Mouse (Mus musculus) lung, embryonic 16.5 days (tissue): ENCODE data around the gene Rpl13a. TPM values are rescaled to one million over a fixed set of nuclear protein-coding genes. Genes with fewer than 3 reads are reported as not detected.
A peak's percentile ranks its signal among the peaks of the same experiment; 100 is the strongest.

Experiments used
- ATAC-seq: fragments of 200-750 bp; cut with Nextera tagmentation; 2 replicates; pipeline ENCODE4 v1.8.0; 2017; ENCODE audit warnings: low read depth, mild to moderate bottlenecking, moderate library complexity
- H3K27ac ChIP-seq: fragments of 300-500 bp; sonication (generic); 2 replicates; pipeline ENCODE4 v1.5.1; 2014; ENCODE audit warnings: mild to moderate bottlenecking, control low read depth, low read length
- H3K27me3 ChIP-seq: fragments of 300-500 bp; sonication (generic); 2 replicates; pipeline ENCODE4 v1.6.1; 2014; ENCODE audit warnings: low read depth, low read length, mixed read lengths; ENCODE audit not compliant: control insufficient read depth, insufficient read depth
- H3K36me3 ChIP-seq: fragments of 300-500 bp; sonication (generic); 2 replicates; pipeline ENCODE4 v1.6.1; 2014; ENCODE audit warnings: low read length; ENCODE audit not compliant: control insufficient read depth, insufficient read depth
- H3K4me1 ChIP-seq: fragments of 300-500 bp; sonication (generic); replicated peaks from 2 replicates; pipeline ENCODE4 v1.6.1; 2014; ENCODE audit warnings: low read length, mixed read lengths; ENCODE audit not compliant: control insufficient read depth, insufficient read depth
- H3K4me2 ChIP-seq: fragments of 300-500 bp; sonication (generic); 2 replicates; pipeline ENCODE4 v1.6.1; 2014; ENCODE audit warnings: low read depth, low read length, control low read depth
- H3K4me3 ChIP-seq: fragments of 300-500 bp; sonication (generic); 2 replicates; pipeline ENCODE4 v1.5.1; 2014; ENCODE audit warnings: mild to moderate bottlenecking, low read length, control low read depth
- H3K9ac ChIP-seq: fragments of 300-500 bp; sonication (generic); 2 replicates; pipeline ENCODE4 v1.6.1; 2014; ENCODE audit warnings: low read length, control low read depth
- H3K9me3 ChIP-seq: fragments of 300-500 bp; sonication (generic); 2 replicates; pipeline ENCODE4 v1.6.1; 2016; ENCODE audit warnings: low read length; ENCODE audit not compliant: control insufficient read depth
- WGBS: fragments of 180-500 bp; shearing (Covaris S2); extraction: QIAGEN DNeasy Blood & Tissue Kit; methylation state at CpG from one replicate; pipeline ENCODE4 v1.1.7; 2014; 5-methylcytosine and 5-hydroxymethylcytosine counted together
- polyA plus RNA-seq: library from polyadenylated mRNA; unstranded; fragments of >200 nt; fragmentation: Nextera tagmentation; extraction: Ambion mirVana; gene quantifications from 2 replicates; pipeline ENCODE4 v1.2.1, GENCODE M21; 2015

Rpl13a gene
- polyA plus RNA-seq, 1 experiment from 2014 or later = 1,289 TPM

- WGBS = 44% methylated on average over 12 of the region's 12 CpGs
- Histone ChIP-seq H3K36me3 (peaks cover 10% of the 10 kb centered on the region), H3K4me1 (peaks cover 20% of the 10 kb centered on the region), H3K27ac (peak overlapping the region; percentile 58), H3K27me3 (no peaks in the 10 kb centered on the region), H3K9ac (peak overlapping the region; percentile 43; the same call in 1 of the 2 replicates), H3K9me3 (no peaks in the 10 kb centered on the region), H3K4me3 (no peak overlapping the region), H3K4me2 (0 out of 2 replicates have a peak overlapping the region, but pooled peaks have one; percentile 17)
- no peak for ATAC-seq
Measured at GRCm38 (mm10) chr7:45092828-45093515, 35.6 kb downstream of the Rpl13a start.

- ATAC-seq = peak; percentile 98
- WGBS = under 1% methylated on average over 16 of the region's 16 CpGs
- Histone ChIP-seq H3K4me2 (peak within 1 kb of the TSS; percentile 74), H3K9me3 (no peaks in the 10 kb centered on the region), H3K4me3 (peak within 1 kb of the TSS; percentile 64), H3K27ac (peak within 1 kb of the TSS; percentile 81), H3K36me3 (peaks cover 16% of the 10 kb centered on the region), H3K9ac (peak within 1 kb of the TSS; percentile 80), H3K4me1 (peaks cover 20% of the 10 kb centered on the region), H3K27me3 (no peaks in the 10 kb centered on the region)
Measured at GRCm38 (mm10) chr7:45092048-45092447, 36.5 kb downstream of the Rpl13a start, which contains the start of gene Rcn3. Rcn3 (minus strand) TSS chr7:45092221.

- peaks cover 20% of the 10 kb centered on the region for H3K4me1 ChIP-seq
- WGBS = 7% methylated on average over 35 of the region's 35 CpGs
- ATAC-seq = peak; percentile 62
- H3K9ac ChIP-seq = peak overlapping the region; percentile 80
- H3K27me3 ChIP-seq = no peaks in the 10 kb centered on the region
- peak overlapping the region; percentile 74 for H3K4me2 ChIP-seq
- H3K36me3 ChIP-seq = peaks cover 22% of the 10 kb centered on the region
- peak overlapping the region; percentile 64 for H3K4me3 ChIP-seq
- peak overlapping the region; percentile 81 for H3K27ac ChIP-seq
- no peaks in the 10 kb centered on the region for H3K9me3 ChIP-seq
Measured at GRCm38 (mm10) chr7:45091001-45091990, 37.3 kb downstream of the Rpl13a start.

GRCm38 (mm10) chr7:45090251-45090977, 38.1 kb downstream of the Rpl13a start:
- H3K36me3 ChIP-seq = peaks cover 27% of the 10 kb centered on the region
- WGBS = 69% methylated on average over 13 of the region's 13 CpGs

GRCm38 (mm10) chr7:45088597-45088996, 40.0 kb downstream of the Rpl13a start:
- WGBS = 89% methylated on average over 17 of the region's 17 CpGs
- Histone ChIP-seq H3K27me3 (no peaks in the 10 kb centered on the region), H3K4me3 (no peak overlapping the region), H3K4me1 (peaks cover 19% of the 10 kb centered on the region), H3K9ac (no peak overlapping the region), H3K9me3 (no peaks in the 10 kb centered on the region), H3K36me3 (peaks cover 32% of the 10 kb centered on the region), H3K4me2 (no peak overlapping the region), H3K27ac (no peak overlapping the region)
- no peak for ATAC-seq

More at GRCm38 (mm10) chr7:45090251-45090977, 38.1 kb downstream of the Rpl13a start:
- Histone ChIP-seq H3K27me3 (no peaks in the 10 kb centered on the region), H3K27ac (peak overlapping the region; percentile 81), H3K4me3 (peak overlapping the region; percentile 64), H3K9me3 (no peaks in the 10 kb centered on the region), H3K4me1 (peaks cover 20% of the 10 kb centered on the region), H3K4me2 (peak overlapping the region; percentile 74), H3K9ac (peak overlapping the region; percentile 80)
- no peak for ATAC-seq

- Histone ChIP-seq H3K36me3 (peaks cover 38% of the 10 kb centered on the region), H3K4me3 (no peak overlapping the region), H3K9ac (no peak overlapping the region), H3K9me3 (no peaks in the 10 kb centered on the region), H3K4me2 (no peak overlapping the region), H3K27me3 (no peaks in the 10 kb centered on the region), H3K4me1 (peaks cover 13% of the 10 kb centered on the region), H3K27ac (no peak overlapping the region)
- 78% methylated on average over 4 of the region's 4 CpGs for WGBS
- no peak for ATAC-seq
Measured at GRCm38 (mm10) chr7:45086084-45086483, 42.5 kb downstream of the Rpl13a start.

- H3K36me3 ChIP-seq = peaks cover 34% of the 10 kb centered on the region
- no peaks in the 10 kb centered on the region for H3K9me3 ChIP-seq
- no peaks in the 10 kb centered on the region for H3K27me3 ChIP-seq
- peak overlapping the region; percentile 13; the same call in 1 of the 2 replicates for H3K9ac ChIP-seq
- H3K4me3 ChIP-seq = no peak overlapping the region
- H3K27ac ChIP-seq = 0 out of 2 replicates have a peak overlapping the region, but pooled peaks have one; percentile 16
- no peak overlapping the region for H3K4me2 ChIP-seq
- WGBS = 75% methylated on average over 22 of the region's 22 CpGs
- peaks cover 7% of the 10 kb centered on the region; the same call in 1 of the 2 replicates for H3K4me1 ChIP-seq
- ATAC-seq = no peak
Measured at GRCm38 (mm10) chr7:45083300-45083890, 45.2 kb downstream of the Rpl13a start.
